11 mouse cellular contexts compared by ENCODE assay signal in the genomic region with DNA sequence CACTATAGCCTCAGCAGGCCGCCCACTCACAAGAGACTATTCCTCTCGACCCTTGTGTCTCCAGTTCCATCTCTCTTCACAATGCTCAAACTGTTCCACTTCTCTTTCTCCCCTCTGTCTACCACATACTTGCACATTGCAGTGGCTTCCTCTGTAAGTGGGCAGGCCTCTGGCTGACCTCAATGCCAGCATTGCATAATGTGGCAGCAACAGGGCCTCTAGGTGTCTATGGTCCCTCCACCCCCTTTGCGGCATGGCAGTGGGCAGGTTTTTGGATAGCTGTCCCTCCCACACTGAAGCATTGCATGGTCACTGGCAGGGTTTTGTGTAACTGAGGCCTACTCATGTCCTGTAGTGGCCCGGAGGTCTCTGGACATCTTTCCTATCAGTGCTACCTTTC.
"Had no signal": no experiment of that assay in that cellular context is flagged by ENCODE, and none has a peak within 500 bp of the region (broad histone marks: within the 10 kb centered on the region; RNA-seq: fewer than 3 reads in every experiment).

No protein-coding gene starts in this region.

- H3K4me3 ChIP-seq: intestine, embryonic 15.5 days; layer of hippocampus, adult 2 months; limb, embryonic 12.5 days; liver, embryonic 15.5 days; lung, embryonic 15.5 days; midbrain, embryonic 13.5 days had no signal

- H3K27ac ChIP-seq: intestine, embryonic 15.5 days; layer of hippocampus, adult 2 months; limb, embryonic 12.5 days; liver, embryonic 15.5 days; lung, embryonic 15.5 days; macrophage; midbrain, embryonic 13.5 days had no signal

- H3K9ac ChIP-seq: intestine, embryonic 15.5 days; limb, embryonic 12.5 days; liver, embryonic 15.5 days; lung, embryonic 15.5 days; midbrain, embryonic 13.5 days had no signal

- H3K4me1 ChIP-seq: intestine, embryonic 15.5 days; limb, embryonic 12.5 days; liver, embryonic 15.5 days; lung, embryonic 15.5 days; midbrain, embryonic 13.5 days had no signal

- H3K36me3 ChIP-seq: intestine, embryonic 15.5 days; limb, embryonic 12.5 days; liver, embryonic 15.5 days; lung, embryonic 15.5 days; midbrain, embryonic 13.5 days had no signal

- DNase-seq: kidney, adult 18-20 months; kidney, postnatal 10 days; kidney, postnatal 4 days; right cerebral cortex, postnatal 25 days had no signal

- H3K9me3 ChIP-seq: intestine, embryonic 15.5 days; limb, embryonic 12.5 days; liver, embryonic 15.5 days; lung, embryonic 15.5 days; midbrain, embryonic 13.5 days had no signal

- ATAC-seq: intestine, embryonic 15.5 days; midbrain, embryonic 13.5 days had no signal

- H3K4me2 ChIP-seq: intestine, embryonic 15.5 days; limb, embryonic 12.5 days; liver, embryonic 15.5 days; lung, embryonic 15.5 days; midbrain, embryonic 13.5 days had no signal

- H3K27me3 ChIP-seq: intestine, embryonic 15.5 days; limb, embryonic 12.5 days; liver, embryonic 15.5 days; lung, embryonic 15.5 days; midbrain, embryonic 13.5 days had no signal
